Mouse (Mus musculus): ENCODE measurements at regions not wholly inside any gene's neighbourhood (a gene's known extent, or its start where the extent isn't known, plus 50 kb on each side); places are given as distances from the start of the nearest gene placed in this dataset.

DNA sequence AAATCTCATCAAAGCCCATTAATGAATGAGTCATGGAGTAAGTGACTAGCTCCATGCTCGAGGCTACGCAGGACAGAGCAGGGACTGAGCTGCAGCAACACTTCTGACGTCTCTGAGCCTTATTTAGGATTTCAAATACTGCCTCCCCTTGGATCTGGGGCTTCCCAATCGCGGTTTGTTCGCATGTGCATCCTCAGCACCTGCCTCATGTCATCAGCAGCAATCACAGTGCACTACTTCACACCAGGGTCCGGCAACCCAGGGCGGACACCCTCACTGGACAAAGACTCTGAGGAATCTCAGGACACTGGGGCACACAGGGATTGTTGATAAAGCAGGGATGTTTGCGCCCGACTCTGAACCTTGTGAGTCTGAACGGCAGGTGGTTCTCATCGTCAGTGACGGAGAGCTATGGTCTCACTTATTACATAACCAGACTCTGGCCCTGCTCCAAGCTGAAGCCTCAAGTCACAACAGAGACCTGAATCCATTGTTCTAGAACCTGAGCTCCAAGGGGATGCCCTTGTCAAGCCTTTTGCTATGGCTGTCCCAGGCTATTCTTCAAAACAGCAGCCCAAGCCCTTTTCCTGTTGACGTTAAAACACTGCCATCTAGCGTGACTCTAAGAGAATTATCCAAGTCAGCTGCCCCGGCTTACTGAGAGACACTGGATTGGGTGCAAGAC lies 247.2 kb upstream of the Gm26657 start:
- peak; percentile 47 to 86 for DNase-seq (ENCODE audit: inconsistent age in 2 of 2, low spot score in 1 of 2)

DNA sequence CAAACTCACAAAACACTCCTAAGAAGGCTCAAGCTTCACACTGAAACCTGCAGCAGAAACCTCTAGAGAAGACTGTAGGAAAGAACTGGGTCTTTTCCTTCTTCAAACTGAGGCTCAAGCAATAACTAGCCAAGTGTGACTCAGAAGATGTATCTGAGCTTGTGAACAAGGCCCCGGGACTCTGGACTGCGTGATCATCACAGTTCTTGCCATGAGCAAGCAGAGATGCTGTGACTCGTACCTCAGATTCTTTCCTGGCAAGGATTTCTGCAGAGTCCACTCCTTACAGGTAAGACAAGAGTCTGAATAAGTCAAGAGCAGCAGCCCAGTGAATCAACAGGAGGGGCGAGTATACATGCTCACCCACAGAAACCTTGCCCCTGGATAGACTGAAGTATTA lies 250.5 kb upstream of the Gm26657 start:
- no peak for DNase-seq (ENCODE audit: inconsistent age in 2 of 2, low spot score in 1 of 2)

DNA sequence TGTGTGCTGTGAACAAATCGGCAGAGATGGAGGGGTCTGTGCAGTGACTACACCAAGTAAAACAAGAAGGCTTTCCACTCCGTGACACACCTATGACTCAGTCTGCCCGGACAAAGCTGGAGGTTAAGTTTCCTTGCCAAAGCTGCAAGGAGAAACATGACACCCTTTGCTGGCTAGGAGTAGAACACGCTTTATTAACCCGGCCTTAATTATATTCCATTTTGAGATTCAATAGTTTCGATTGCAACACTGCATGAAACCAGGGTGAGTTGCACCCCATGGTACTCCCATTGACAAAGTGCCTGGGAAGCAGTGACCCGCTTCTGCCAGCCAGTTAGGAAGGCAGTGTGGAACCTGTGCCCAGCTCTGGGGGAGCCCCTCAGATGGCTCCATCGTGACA lies 256.2 kb upstream of the Gm26657 start:
- DNase-seq (ENCODE audit: inconsistent age in 2 of 2, low spot score in 1 of 2) = peak in 1 of 2 experiments; percentile 32

DNA sequence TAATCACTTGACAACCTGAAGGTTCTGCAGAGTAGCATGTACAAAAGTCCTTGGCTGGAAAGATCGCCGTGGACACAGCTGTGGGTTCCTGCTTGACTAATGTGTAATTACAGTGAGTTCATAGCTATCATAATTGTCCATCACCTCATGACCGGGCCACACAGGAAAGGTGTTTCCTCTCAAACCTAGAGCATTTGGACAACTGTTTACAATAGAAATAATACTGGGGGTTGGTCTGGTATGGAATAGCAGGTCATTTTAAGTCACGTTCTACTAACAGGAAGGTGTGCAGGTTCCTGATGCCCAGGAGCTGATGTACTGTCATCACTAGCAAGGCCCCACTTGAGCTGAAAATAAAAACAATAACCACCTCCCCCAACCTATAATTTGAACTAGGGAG lies 283.1 kb upstream of the Gm26657 start:
- DNase-seq (ENCODE audit: inconsistent age in 2 of 2, low spot score in 1 of 2) = no peak

DNA sequence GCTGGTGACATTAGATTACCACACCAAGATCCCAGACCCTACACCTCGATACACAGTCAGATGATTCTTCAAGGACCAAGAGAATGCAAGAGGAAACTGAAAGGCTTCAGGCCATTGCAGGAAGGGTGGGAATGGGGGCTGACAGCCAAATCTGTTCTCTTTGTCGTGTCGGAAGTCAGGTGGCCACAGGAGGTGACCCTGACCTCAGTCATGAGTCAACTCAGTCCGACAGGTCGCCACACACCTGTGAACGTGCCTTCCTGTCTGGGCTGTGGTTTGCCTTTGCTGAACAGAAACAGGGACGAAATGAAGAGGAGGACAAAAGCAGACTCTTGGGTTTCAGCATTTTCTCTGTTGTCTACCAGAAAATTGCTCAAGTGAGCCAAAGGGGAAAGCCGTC lies 318.3 kb upstream of the Gm26657 start:
- peak in 1 of 2 experiments; percentile 7 for DNase-seq (ENCODE audit: inconsistent age in 2 of 2, low spot score in 1 of 2)

DNA sequence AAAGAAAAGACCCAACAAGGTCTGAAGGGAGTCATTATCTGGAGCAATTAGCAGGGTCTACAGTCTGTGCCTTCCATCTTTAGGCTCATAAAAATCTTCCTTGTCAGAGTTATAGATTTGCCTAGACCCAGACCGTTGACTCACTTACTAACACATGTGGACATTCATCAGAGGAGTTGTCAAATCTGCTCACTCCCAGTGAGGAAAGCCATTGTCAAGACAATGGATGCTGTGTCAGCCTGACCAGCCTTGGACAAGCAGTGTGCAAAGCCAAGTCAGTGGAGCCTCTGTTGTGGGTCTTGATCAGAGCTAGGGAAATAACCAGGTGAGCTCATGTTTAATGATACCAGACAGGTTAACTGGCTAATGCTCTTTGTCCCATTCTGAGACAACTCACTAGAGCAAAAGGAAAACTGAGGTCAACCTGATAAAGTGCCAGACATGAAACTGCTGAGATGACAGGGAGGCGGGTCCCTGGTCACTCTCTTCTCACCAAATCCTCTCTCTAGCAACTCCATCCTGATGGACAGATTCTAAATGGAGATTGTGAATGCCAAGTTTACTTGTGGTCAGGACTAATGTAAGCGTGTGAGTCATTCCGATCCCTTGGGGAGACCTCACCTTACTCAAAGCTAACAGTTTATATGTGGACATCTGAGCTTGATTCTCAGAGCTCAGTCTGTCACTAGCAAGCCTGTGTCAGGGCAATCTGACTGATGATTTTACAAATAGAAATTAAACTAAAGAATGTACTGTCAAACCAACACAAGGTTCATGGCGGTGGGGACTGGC lies 320.6 kb upstream of the Gm26657 start:
- peak in 1 of 2 experiments; percentile 11 for DNase-seq (ENCODE audit: inconsistent age in 2 of 2, low spot score in 1 of 2)

DNA sequence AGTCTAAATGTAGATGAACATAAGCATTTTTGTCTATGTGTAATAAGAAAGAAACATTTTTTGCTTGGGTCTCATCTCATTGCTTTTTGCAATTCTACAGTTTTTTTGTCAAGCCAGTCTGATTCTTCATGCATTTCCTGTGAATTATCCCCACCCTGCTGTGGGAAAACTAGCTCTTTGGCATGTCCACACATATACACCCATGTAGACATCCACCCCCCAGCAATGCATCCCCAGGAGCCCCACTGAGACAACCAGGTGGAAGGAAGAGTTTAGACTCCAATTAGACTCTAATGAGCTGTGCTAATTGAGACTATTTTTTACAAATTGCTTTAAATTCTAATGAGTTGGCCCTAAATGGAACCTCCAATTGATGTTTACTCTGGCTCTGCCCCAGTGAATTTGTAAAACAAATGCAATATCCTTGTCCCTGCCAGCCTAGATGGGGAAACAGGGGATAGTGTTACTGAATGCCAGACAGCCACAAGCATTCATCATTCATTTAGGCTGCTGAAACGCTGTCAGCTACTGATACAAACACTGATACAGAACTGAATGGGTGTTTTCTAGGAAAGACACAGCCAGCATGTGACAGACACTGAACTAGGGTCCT lies 328.7 kb upstream of the Gm26657 start:
- DNase-seq (ENCODE audit: inconsistent age in 2 of 2, low spot score in 1 of 2) = peak in 1 of 2 experiments; percentile 22

DNA sequence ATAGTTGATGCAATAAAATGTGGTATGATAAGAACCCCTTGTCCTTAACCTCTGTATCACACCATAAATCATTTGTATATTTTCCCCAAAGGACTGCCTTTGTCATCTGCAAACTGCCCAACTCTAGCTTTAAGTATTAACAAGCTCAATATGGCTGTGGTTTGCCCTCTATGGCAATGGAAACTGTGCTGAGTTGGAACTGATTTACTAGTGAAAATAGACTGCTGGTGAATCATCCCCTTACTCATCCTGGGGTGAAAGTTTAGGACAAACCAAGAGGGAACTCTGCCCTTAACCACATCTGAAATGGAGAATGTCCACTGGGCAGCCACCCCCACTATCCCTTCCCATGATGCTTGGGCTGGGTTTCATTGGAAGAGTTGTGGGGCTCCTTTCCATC lies 346.1 kb upstream of the Gm26657 start:
- no peak for DNase-seq (ENCODE audit: inconsistent age in 2 of 2, low spot score in 1 of 2)

DNA sequence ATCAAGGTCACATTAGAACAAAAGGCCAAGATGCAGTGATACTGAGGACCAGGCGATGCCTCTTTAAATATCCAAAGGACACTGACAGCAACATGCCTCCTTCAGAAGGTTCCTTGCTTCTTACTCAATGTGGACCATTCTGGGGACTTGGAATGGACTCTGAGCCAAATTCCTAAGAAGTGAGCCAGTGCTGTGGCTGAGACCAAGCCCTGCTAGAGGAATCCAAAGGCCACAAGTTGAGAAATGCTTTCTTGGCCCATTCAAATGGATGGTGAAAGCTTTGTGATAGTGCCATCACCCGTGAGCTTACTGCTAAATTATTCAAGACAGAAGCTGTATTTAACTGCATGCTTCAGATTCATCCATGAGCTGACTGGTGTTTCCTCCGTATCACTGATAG lies 352.8 kb upstream of the Gm26657 start:
- peak in 1 of 2 experiments; percentile 49 for DNase-seq (ENCODE audit: inconsistent age in 2 of 2, low spot score in 1 of 2)

DNA sequence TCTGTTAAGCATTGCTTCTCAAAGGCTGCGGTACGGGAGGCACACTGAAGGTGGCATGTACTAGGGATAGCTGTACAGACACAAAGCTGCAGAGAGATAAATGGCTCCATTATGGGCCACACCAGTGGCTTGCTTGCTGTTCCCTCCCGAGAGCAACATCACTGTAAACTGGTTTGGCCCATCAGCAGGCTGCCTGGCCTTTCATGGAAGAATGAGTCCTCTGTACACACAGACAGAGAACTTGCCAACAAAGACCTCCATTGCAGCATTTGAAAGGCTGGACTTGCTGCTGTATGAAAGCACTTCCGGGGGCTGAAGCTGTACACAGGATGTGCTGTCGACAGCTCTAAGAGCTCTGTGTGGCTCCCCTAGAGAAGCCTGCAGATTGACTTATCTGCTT lies 364.1 kb upstream of the Gm26657 start:
- DNase-seq (ENCODE audit: inconsistent age in 2 of 2, low spot score in 1 of 2) = no peak

DNA sequence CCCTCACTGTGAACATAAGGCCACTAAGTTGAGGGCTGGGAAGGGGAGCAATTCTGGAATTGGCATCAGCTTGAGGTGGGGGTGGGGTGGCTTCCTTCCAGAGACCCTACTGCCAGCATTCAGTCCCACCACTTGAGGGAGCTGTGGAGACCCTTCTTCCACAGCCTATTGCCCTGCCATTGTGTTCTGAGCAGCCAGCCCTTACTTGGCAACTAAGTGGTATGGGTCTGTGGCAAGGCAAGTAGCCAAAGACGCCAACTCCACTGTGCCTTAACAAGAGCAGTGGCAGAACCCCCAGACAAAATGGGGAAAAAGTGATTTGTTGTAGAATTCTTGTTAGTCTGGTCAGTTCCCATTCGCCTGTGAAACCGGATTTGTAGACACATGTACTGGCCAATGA lies 365.4 kb upstream of the Gm26657 start:
- DNase-seq (ENCODE audit: inconsistent age in 2 of 2, low spot score in 1 of 2) = no peak

DNA sequence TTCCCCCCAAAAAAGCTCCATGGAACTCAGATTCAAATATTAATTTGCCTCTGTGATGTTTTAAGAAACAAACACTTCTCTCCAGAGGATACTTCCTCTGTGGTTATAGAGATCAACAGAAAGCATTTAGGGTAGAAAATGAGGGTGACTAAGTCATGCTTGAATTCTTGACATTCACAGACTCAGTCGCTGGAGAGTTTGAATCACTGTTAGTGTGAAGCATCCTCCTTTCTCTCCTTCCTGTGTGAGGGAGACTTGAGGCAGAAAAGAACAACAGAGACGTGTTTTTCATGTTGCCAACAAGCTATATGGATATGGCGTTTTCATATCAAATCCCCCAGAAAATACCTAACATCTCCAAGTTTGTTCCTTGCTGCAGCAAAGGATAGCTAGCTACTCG lies 366.1 kb upstream of the Gm26657 start:
- DNase-seq (ENCODE audit: inconsistent age in 2 of 2, low spot score in 1 of 2) = no peak

DNA sequence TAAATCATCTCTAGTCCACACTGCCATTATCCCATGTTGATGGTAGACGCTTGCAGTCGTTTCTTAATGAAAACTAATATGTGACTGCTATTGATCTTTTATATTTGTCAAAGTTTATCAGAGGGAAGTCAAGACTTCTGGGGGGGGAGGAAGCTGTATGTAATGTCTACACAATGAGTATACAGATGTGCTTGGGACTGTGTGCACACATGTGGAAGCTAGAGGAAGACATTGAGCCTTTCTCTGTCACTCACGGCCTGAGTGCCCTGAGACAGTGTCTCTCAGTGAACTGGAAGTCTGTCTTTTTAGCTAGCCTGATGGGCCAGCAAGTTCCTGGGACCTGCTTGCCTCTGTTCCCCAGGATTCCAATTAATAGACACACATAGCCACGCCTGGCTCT lies 366.7 kb upstream of the Gm26657 start:
- no peak for DNase-seq (ENCODE audit: inconsistent age in 2 of 2, low spot score in 1 of 2)

DNA sequence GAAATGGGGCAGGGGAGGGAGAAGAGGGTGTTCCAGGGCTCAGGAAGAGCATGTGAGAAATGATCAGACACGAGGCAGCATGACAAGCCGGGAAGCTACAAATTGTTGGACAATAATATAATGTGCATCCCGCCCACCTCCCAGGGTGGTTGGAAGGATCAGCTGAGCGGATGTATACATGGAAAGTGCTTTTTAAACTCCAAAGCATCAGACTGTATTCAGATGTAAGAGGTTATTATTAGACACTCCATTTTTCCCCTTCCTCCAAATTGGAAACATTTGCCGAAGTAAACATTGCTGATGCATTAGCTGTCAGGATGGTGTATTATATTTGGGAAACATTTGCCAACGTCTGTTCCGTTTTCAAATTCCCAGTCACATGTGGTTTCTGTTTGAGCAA lies 367.2 kb upstream of the Gm26657 start:
- DNase-seq (ENCODE audit: inconsistent age in 2 of 2, low spot score in 1 of 2) = no peak

DNA sequence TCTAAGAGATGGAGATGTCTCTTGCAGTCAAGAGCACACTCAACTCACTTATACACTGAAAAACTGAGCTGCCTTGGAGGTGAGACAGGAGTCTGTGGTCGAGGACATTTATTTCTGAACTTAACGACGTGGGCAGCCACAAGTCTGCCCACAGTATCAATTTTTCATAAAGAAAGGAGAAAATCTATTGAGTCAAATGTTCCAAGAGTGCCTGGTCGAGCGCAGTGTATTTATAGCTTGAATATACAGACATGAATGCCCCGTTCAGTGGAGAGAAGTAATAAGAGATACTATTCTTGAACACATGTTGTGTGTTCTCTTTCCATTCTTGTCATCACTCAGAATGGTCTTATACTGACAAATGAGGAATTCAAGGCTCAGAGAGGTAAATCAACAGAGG lies 375.3 kb upstream of the Gm26657 start:
- DNase-seq (ENCODE audit: inconsistent age in 2 of 2, low spot score in 1 of 2) = no peak

DNA sequence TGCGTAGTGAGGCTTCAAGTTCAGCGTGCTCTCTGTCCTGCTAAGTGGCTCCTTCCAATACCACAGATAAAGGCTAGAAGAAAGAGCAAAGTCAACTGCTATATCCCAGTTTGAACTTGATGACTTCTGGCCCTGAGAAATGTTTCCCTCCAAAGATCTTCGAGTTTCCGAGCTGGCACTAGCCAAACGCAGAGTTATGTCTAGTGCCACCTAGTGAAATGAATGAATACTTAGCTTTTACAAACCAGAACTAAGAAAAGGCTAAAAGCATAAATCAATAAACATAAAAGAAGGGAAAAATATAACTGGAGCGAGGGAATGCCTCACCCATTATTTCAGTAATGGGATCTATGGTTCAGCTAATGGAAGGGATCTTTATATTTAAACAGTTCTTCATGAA lies 377.7 kb upstream of the Gm26657 start:
- peak in 1 of 2 experiments; percentile 52 for DNase-seq (ENCODE audit: inconsistent age in 2 of 2, low spot score in 1 of 2)

DNA sequence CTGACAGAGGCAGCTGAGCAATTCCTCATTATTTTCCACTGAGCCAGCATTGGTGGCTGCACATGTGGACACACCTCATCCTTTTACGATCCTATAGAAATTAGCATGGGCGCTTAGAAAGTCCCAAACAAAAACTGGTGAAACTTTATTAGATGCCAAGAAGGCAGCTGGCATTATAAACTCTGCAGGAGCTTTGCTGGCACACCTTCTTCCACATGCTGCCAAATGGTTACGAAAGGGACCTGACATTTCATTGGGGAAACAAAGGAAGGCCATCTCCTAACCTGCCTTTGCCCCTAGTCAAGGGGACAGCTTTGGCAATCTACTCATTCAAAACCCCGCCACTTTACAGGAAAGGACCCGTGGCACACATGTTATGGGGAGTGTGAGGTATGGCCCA lies 390.7 kb upstream of the Gm26657 start:
- DNase-seq (ENCODE audit: inconsistent age in 2 of 2, low spot score in 1 of 2) = peak in 1 of 2 experiments; percentile 36

DNA sequence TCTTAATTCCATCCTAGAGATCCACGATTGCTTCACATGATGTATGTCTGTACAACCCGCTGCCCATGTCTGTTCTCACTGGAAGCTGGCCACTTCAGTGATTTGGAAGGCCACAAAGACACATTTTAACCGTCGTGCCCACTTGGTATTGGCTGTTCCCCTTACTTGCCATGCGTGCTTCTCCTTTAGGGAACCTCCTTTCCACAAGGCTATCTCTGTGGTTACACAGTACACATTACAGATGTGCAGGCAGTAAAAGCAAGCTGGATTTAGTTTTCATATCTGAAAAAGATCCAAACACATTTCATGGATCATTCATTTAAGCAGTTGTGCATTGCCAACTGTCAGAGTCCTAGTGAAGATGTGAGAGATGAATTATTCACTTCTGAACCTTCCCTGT lies 414.7 kb upstream of the Gm26657 start:
- no peak for DNase-seq (ENCODE audit: inconsistent age in 2 of 2, low spot score in 1 of 2)

DNA sequence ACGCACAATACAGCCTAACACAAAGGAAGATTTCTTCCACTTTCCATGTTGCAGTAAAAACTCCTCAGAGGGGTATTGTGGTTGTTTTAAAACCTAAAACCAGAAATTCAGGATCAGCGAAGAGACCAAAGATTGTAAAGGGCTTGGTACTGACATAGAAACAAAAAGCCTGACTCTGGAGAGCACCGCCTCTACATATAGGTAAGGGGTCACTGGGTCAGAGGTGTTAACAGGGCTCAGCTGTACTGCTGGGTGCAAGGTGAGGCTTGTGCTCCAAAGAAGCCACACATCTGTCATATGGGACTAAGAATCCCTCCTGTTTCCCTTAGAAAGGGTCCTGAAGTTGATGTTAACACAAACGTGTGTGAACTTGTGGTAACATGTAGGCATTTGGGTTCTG lies 420.7 kb upstream of the Gm26657 start:
- DNase-seq (ENCODE audit: inconsistent age in 2 of 2, low spot score in 1 of 2) = no peak

DNA sequence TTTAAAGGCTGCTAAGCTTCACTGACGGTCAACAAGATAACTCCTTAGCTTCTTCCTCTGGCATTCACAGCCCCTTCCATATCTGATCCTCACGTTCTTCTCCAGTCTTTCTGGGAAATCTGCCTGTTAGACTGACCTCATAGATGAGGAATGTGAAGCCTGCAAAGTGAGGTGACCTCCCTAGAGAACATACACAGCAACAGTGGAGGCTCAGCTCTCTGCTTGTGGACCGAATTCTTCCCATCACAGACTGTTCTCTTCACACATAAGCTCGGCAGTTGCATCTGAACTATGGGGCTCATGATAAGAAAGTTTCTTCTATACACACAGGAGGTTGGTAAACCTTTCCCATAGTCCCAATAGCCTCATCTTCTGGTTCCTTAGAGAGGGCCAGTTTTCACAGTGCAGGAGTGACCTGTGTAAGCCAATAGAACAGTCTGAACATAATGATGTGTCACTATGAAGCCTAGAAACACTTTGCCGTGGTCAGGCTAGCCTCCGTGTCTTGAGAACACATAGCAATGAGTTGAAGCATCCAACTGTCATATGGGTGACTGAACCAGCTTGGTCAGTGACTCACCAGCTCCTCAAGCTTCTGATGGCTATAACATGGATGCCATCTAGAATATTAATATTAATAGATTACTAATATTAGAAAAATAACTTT lies 434.1 kb upstream of the Gm26657 start:
- DNase-seq (ENCODE audit: inconsistent age in 2 of 2, low spot score in 1 of 2) = no peak

DNA sequence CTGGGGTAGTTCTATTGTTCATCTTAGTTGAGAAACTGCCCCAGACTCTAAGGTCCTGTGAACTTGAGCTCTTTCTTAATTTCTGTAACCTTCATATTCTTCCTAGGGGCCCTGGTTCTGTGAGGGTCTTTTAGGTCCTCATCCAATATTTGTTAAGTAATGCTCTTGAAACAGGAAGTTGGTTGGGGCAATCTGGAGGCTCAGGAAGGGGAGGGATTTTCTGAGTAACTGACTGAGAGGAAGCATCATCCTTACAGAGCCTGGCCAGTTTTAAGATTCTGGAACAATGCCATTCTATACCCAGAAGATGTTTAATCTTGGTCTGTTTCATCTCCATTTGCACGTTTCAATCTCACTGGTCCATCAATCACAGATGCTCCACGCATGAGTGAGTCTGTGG lies 435.6 kb upstream of the Gm26657 start:
- no peak for DNase-seq (ENCODE audit: inconsistent age in 2 of 2, low spot score in 1 of 2)

DNA sequence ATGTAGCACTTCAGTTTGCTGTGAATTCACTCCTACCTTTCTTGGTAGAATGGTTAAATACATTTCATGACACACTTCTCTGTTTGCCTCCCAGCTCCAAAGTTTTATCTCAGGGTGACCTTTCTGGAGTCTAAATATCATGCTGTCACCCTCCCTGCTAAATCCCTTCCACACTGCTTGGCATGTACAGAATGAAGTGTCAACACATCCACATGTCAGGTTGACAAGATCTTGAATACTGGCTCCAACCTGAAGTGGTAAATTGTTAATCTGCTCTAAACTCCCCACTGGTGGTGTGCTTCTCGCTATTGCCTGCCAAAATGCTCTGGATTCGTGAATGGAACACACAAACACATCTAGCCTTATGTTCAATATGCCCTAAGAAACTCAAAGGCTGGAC lies 451.9 kb upstream of the Gm26657 start:
- no peak for DNase-seq (ENCODE audit: inconsistent age in 2 of 2, low spot score in 1 of 2)

Data from adrenal gland, adult (tissue).